Mouse (Mus musculus) intestine, embryonic 14.5 days (tissue): ENCODE measurements around the gene 1700023F06Rik. TPM values are rescaled to one million over a fixed set of nuclear protein-coding genes. Genes with fewer than 3 reads are reported as not detected.
A peak's percentile ranks its signal among the peaks of the same experiment; 100 is the strongest.

ENCODE experiments used
- ATAC-seq: fragments of 200-750 bp; cut with Nextera tagmentation; replicated peaks from 2 replicates; pipeline ENCODE4 v1.8.0; 2017; ENCODE audit warnings: low read depth, moderate number of reproducible peaks, moderate TSS enrichment, moderate library complexity; ENCODE audit not compliant: low FRiP score, low TSS enrichment
- DNase-seq: peaks from one replicate; pipeline ENCODE4 v3.0.0-alpha.2; 2018; ENCODE audit warnings: low spot score
- H3K27ac ChIP-seq: fragments of 300-500 bp; sonication (generic); 2 replicates; pipeline ENCODE4 v1.5.1; 2014; ENCODE audit warnings: low read depth, mild to moderate bottlenecking, control low read depth
- H3K27me3 ChIP-seq: fragments of 300-500 bp; sonication (generic); replicated peaks from 2 replicates; pipeline ENCODE4 v1.6.1; 2014; ENCODE audit warnings: low read length, control low read depth; ENCODE audit not compliant: control insufficient read depth, insufficient read depth
- H3K36me3 ChIP-seq: fragments of 300-500 bp; sonication (generic); 2 replicates; pipeline ENCODE4 v1.6.1; 2014; ENCODE audit warnings: low read length, control low read depth; ENCODE audit not compliant: control insufficient read depth, insufficient read depth
- H3K4me1 ChIP-seq: fragments of 300-500 bp; sonication (generic); replicated peaks from 2 replicates; pipeline ENCODE4 v1.6.1; 2014; ENCODE audit warnings: low read length, control low read depth, mixed read lengths; ENCODE audit not compliant: control insufficient read depth, insufficient read depth
- H3K4me2 ChIP-seq: fragments of 300-500 bp; sonication (generic); 2 replicates; pipeline ENCODE4 v1.6.1; 2014; ENCODE audit warnings: low read length
- H3K4me3 ChIP-seq: fragments of 300-500 bp; sonication (generic); 2 replicates; pipeline ENCODE4 v1.5.1; 2014; ENCODE audit warnings: low read depth, low read length, control low read depth, mixed read lengths
- H3K9ac ChIP-seq: fragments of 300-500 bp; sonication (generic); 2 replicates; pipeline ENCODE4 v1.6.1; 2014; ENCODE audit warnings: mild to moderate bottlenecking, low read length
- H3K9me3 ChIP-seq: fragments of 300-500 bp; sonication (generic); 2 replicates; pipeline ENCODE4 v1.6.1; 2016; ENCODE audit warnings: low read length, control low read depth; ENCODE audit not compliant: control insufficient read depth
- WGBS: fragments of 180-500 bp; shearing (Covaris S2); extraction: QIAGEN DNeasy Blood & Tissue Kit; methylation state at CpG from one replicate; pipeline ENCODE4 v1.1.7; 2014; 5-methylcytosine and 5-hydroxymethylcytosine counted together
- polyA plus RNA-seq: library from polyadenylated mRNA; unstranded; fragments of >200 nt; fragmentation: Nextera tagmentation; extraction: Ambion mirVana; gene quantifications from 2 replicates; pipeline ENCODE4 v1.2.1, GENCODE M21; 2014

Gene 1700023F06Rik
- polyA plus RNA-seq, 1 experiment from 2014 or later, result 1.3 TPM

DNA sequence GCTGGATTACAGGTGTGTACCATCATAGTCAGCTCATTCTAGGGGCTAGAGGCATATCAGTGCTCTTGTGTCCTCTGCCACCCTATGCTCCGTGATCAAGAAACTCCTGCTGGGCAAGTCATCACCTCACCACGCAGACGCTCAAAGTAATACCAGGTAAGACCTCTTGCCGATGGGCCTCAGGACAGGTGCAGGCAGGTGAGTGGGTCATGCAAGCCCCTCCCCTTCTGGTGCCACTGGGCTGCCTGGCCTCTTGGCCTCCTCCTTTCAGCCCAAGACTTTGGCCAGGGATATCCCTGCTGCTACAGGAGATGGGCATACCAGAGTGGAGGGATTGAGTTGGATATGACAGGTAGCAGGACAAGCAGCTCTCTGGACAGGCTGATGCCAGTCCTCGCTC lies 10.9 kb upstream of the 1700023F06Rik start:
- H3K9me3 ChIP-seq, result no peaks in the 10 kb centered on the region
- H3K4me3 ChIP-seq, result no peak overlapping the region
- 81% methylated on average over 5 of the region's 5 CpGs for WGBS
- no peak overlapping the region for H3K9ac ChIP-seq
- H3K4me1 ChIP-seq, result no peaks in the 10 kb centered on the region
- H3K36me3 ChIP-seq, result peaks cover 31% of the 10 kb centered on the region
- DNase-seq, result no peak
- H3K4me2 ChIP-seq, result no peak overlapping the region
- no peak for ATAC-seq
- no peaks in the 10 kb centered on the region for H3K27me3 ChIP-seq
- no peak overlapping the region for H3K27ac ChIP-seq

- H3K4me3 ChIP-seq, result peak overlapping the region; percentile 33
- no peaks in the 10 kb centered on the region for H3K4me1 ChIP-seq
- H3K36me3 ChIP-seq, result peaks cover 23% of the 10 kb centered on the region
- no peak overlapping the region for H3K27ac ChIP-seq
- no peak for DNase-seq
- no peak for ATAC-seq
- H3K27me3 ChIP-seq, result no peaks in the 10 kb centered on the region
- H3K9me3 ChIP-seq, result no peaks in the 10 kb centered on the region
- 31% methylated on average over 6 of the region's 6 CpGs for WGBS
- peak overlapping the region; percentile 64 for H3K4me2 ChIP-seq
- peak overlapping the region; percentile 5; the same call in 1 of the 2 replicates for H3K9ac ChIP-seq
Observed at GRCm38 (mm10) chr11:103218517-103218901, 10.2 kb upstream of the 1700023F06Rik start.

GRCm38 (mm10) chr11:103217790-103218516 lies 9.6 kb upstream of the 1700023F06Rik start, which contains the start of gene Spata32:
TSS of gene Spata32 (minus strand) at chr11:103218432.
- Histone ChIP-seq H3K4me3 (peak within 1 kb of the TSS; percentile 33), H3K27ac (no peak within 1 kb of the TSS), H3K36me3 (peaks cover 19% of the 10 kb centered on the region), H3K4me1 (no peaks in the 10 kb centered on the region), H3K9me3 (no peaks in the 10 kb centered on the region), H3K9ac (peak within 1 kb of the TSS; percentile 5; the same call in 1 of the 2 replicates), H3K4me2 (peak within 1 kb of the TSS; percentile 64), H3K27me3 (no peaks in the 10 kb centered on the region)
- under 1% methylated on average over 45 of the region's 45 CpGs for WGBS
- DNase-seq (peak; percentile 78), ATAC-seq (peak; percentile 65)

DNA sequence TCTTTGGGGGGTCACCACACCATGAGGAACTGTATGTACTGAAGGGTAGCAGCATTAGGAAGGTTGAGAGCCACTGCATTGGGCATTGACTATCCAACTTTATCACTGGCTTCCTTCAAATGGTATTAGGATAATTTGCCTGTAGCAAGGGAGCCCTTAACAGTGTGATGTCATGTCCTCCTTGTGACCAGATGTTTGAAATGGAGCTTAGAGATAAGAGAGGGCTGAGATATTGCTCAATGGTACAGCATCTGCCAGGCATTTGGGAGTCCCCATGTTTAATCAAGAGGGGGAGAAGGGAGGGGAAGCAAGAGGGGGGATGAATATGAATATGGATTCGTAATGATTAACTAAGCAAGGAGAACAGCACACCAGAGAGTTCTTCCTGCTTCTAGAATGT lies 7.0 kb upstream of the 1700023F06Rik start:
- 75% methylated on average over 1 of the region's 1 CpGs for WGBS
- no peak for DNase-seq
- H3K36me3 ChIP-seq, result peaks cover 11% of the 10 kb centered on the region

GRCm38 (mm10) chr11:103213712-103214111 lies 5.4 kb upstream of the 1700023F06Rik start:
- Histone ChIP-seq H3K4me3 (no peak overlapping the region), H3K27me3 (no peaks in the 10 kb centered on the region), H3K9ac (no peak overlapping the region), H3K27ac (no peak overlapping the region), H3K9me3 (no peaks in the 10 kb centered on the region), H3K4me2 (no peak overlapping the region), H3K4me1 (no peaks in the 10 kb centered on the region), H3K36me3 (no peaks in the 10 kb centered on the region)
- DNase-seq (no peak), ATAC-seq (no peak)
- 94% methylated on average over 5 of the region's 5 CpGs for WGBS

More for the DNA sequence above, 7.0 kb upstream of the 1700023F06Rik start:
- H3K4me3 ChIP-seq, result no peak overlapping the region
- H3K27ac ChIP-seq, result no peak overlapping the region
- H3K9ac ChIP-seq, result no peak overlapping the region
- no peaks in the 10 kb centered on the region for H3K27me3 ChIP-seq
- H3K9me3 ChIP-seq, result no peaks in the 10 kb centered on the region
- ATAC-seq, result no peak
- no peak overlapping the region for H3K4me2 ChIP-seq
- H3K4me1 ChIP-seq, result no peaks in the 10 kb centered on the region

DNA sequence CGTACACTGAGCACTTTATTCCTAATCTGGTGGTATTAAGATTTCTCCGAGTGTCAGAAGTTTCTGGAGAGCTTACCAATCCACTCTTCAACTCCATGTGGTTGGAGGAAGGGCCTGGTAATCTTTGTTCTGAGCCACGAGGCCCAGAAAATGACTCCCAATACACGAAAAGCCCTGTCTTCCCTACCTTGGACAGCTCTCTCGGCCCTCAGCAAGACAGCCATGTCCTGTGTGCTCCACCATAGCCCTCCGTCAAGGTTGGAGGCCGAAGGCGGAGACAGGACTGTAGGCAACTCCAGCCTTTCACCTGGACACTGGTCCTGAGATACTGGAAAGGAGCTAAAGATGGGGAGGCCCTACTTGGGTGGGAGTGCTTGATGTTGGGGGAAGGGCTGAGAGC lies 1.9 kb upstream of the 1700023F06Rik start:
- 63% methylated on average over 8 of the region's 8 CpGs for WGBS
- Histone ChIP-seq H3K27ac (no peak overlapping the region), H3K4me1 (no peaks in the 10 kb centered on the region), H3K27me3 (no peaks in the 10 kb centered on the region), H3K36me3 (no peaks in the 10 kb centered on the region), H3K4me2 (no peak overlapping the region), H3K4me3 (no peak overlapping the region), H3K9me3 (no peaks in the 10 kb centered on the region), H3K9ac (no peak overlapping the region)
- no peak for ATAC-seq
- DNase-seq, result no peak

- Histone ChIP-seq H3K9me3 (no peaks in the 10 kb centered on the region), H3K36me3 (no peaks in the 10 kb centered on the region), H3K4me1 (0 out of 2 replicates have a peak, but pooled peaks cover 3% of the 10 kb centered on the region), H3K27ac (no peak overlapping the region), H3K27me3 (no peaks in the 10 kb centered on the region), H3K4me2 (no peak overlapping the region), H3K9ac (no peak overlapping the region), H3K4me3 (no peak overlapping the region)
- DNase-seq, result no peak
- WGBS, result 92% methylated on average over 6 of the region's 6 CpGs
- ATAC-seq, result no peak
Observed at GRCm38 (mm10) chr11:103206203-103206602, 2.2 kb downstream of the 1700023F06Rik start.

DNA sequence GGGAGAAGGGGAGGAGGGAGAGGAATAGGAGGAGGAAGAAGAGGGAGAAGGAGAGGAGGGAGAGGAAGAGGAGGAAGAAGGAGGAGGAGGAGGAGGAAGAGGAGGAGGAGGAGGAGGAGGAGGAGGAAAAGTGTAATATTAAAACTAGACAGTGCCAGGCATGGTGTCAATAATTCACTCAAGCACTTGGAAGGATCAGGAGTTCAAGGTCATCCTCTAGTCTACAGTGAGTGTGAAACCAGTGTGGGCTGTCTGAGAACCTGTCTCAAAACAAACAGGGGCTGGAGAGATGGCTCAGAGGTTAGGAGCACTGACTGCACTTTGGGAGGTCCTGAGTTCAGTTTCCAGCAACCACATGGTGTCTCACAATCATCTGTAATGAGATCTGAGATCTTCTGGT lies 6.0 kb downstream of the 1700023F06Rik start:
- Histone ChIP-seq H3K9me3 (no peaks in the 10 kb centered on the region), H3K27ac (no peak overlapping the region), H3K4me3 (no peak overlapping the region), H3K9ac (no peak overlapping the region), H3K4me1 (peaks cover 16% of the 10 kb centered on the region; the same call in 1 of the 2 replicates), H3K27me3 (peaks cover 36% of the 10 kb centered on the region), H3K4me2 (no peak overlapping the region), H3K36me3 (no peaks in the 10 kb centered on the region)
- no peak for ATAC-seq
- no peak for DNase-seq

DNA sequence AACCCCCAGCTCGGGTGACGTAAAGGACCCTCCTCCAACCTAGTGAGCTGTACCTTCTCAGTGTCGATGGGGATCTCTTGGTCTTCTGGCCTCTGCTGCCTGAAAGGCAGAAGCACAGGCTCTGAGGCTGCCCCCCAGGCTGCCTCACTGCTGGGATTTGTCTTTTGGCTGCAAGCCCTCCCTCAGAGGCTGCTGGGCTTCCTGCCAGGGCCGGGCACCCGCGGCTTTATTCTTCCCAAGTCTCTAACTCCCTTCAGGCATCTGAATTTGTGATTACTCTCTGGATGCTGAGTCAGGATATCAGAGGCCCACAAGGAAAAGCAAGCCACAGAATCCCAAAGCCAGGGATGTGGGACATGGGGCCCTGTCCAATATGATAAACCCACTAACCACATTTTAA lies 6.7 kb downstream of the 1700023F06Rik start:
- DNase-seq, result no peak
- H3K4me1 ChIP-seq, result peaks cover 16% of the 10 kb centered on the region; the same call in 1 of the 2 replicates
- H3K4me3 ChIP-seq, result no peak overlapping the region
- WGBS, result 28% methylated on average over 6 of the region's 6 CpGs
- no peak overlapping the region; the same call in 1 of the 2 replicates for H3K27ac ChIP-seq
- H3K36me3 ChIP-seq, result no peaks in the 10 kb centered on the region
- no peaks in the 10 kb centered on the region for H3K9me3 ChIP-seq
- ATAC-seq, result no peak
- no peak overlapping the region for H3K9ac ChIP-seq
- peaks cover 42% of the 10 kb centered on the region for H3K27me3 ChIP-seq
- no peak overlapping the region for H3K4me2 ChIP-seq
